Mouse (Mus musculus) E14TG2a.4 (cell line): Measurements from ENCODE around the gene C330007P06Rik.
A peak's percentile ranks its signal among the peaks of the same experiment; 100 is the strongest.
"Not testable (repeated sequence)": the region's sequence is repeated elsewhere in the genome, so short reads cannot be mapped to it uniquely, and the experiment has no call there.

Source experiments
- H3K27me3 ChIP-seq: 2 replicates; pipeline ENCODE4 v1.6.1; 2014; ENCODE audit warnings: low read length, control low read depth; ENCODE audit not compliant: insufficient read depth
- H3K36me3 ChIP-seq: 2 replicates; pipeline ENCODE4 v1.6.1; 2014; ENCODE audit warnings: low read length, control low read depth; ENCODE audit not compliant: insufficient read depth
- H3K4me1 ChIP-seq: replicated peaks from 2 replicates; pipeline ENCODE4 v1.6.1; 2014; ENCODE audit warnings: low read depth, low read length, control low read depth
- H3K4me3 ChIP-seq: replicated peaks from 2 replicates; pipeline ENCODE4 v1.5.1; 2014; ENCODE audit warnings: mild to moderate bottlenecking, low read length
- H3K9me3 ChIP-seq: 2 replicates; pipeline ENCODE4 v1.6.1; 2014; ENCODE audit warnings: low read length, control low read depth
- CTCF ChIP-seq: conservative IDR thresholded peaks from 2 replicates; pipeline ENCODE4 v1.5.1; 2014; ENCODE audit warnings: low read length
- NANOG ChIP-seq: IDR thresholded peaks from 2 replicates; pipeline ENCODE4 v1.6.1; 2014; ENCODE audit warnings: borderline replicate concordance, low read length, mixed read lengths
- POU5F1 ChIP-seq: IDR thresholded peaks from 2 replicates; pipeline ENCODE4 v1.6.1; 2014; ENCODE audit warnings: low read length, borderline replicate concordance

C330007P06Rik gene

GRCm38 (mm10) chrX:36811377-36811776 is 62.5 kb downstream of the C330007P06Rik start:
- Histone ChIP-seq H3K36me3 (peaks cover 4% of the 10 kb centered on the region; the same call in 1 of the 2 replicates), H3K9me3 (no peaks in the 10 kb centered on the region), H3K4me1 (peaks cover 68% of the 10 kb centered on the region), H3K4me3 (no peak overlapping the region), H3K27me3 (no peaks in the 10 kb centered on the region)
- no peak for TF ChIP-seq POU5F1
- peak; percentile 26; the same call in 1 of the 2 replicates for TF ChIP-seq CTCF

- no peaks in the 10 kb centered on the region for H3K9me3 ChIP-seq
- H3K4me3 ChIP-seq = peak overlapping the region; percentile 39; the same call in 1 of the 2 replicates
- no peaks in the 10 kb centered on the region for H3K27me3 ChIP-seq
- TF ChIP-seq POU5F1 (no peak), CTCF (no peak), NANOG (no peak)
- no peaks in the 10 kb centered on the region for H3K36me3 ChIP-seq
- peaks cover 71% of the 10 kb centered on the region for H3K4me1 ChIP-seq
Observed at GRCm38 (mm10) chrX:36808318-36808683, 65.6 kb downstream of the C330007P06Rik start.

- H3K36me3 ChIP-seq = no peaks in the 10 kb centered on the region
- no peaks in the 10 kb centered on the region for H3K27me3 ChIP-seq
- TF ChIP-seq POU5F1 (no peak), NANOG (no peak), CTCF (peak; percentile 50)
- no peaks in the 10 kb centered on the region for H3K9me3 ChIP-seq
- peaks cover 72% of the 10 kb centered on the region for H3K4me1 ChIP-seq
- peak overlapping the region; percentile 62 for H3K4me3 ChIP-seq
Observed at GRCm38 (mm10) chrX:36807360-36808317, 66.3 kb downstream of the C330007P06Rik start.

DNA sequence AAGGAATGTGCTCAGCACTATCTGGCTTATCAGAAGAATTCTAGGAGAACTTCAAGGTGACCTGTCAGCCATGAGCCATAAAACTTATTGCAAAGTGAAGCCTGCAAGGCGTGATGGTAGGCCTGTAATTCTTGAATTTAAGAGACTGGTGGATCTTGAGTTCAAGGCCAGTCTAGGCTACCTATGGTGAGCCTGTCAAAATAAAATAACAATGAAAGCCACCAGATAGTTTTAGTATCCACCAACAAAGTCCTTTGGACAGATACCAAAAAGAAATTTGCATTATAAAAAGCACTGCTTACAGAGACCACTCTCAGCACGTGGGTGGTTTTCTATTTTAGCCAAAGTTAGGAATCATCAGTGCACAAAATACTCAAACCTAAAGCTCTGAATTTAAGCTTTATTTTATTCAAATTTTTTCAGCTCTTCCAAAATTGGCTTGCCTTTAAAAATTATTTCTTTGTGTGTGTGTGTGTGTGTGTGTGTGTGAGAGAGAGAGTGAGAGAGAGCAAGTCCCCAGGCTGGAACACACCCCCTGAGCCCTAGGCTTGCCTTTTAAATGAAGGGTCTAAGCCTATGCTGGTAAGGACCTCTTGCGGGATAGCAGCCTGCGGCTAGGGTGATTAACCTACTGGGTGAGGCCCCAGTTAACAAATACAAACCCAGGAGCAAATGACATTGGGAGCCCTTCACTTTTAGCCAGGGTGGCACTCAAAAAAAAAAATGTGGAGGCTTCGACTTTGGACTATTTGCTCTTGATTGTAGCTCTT is 68.3 kb downstream of the C330007P06Rik start:
- Histone ChIP-seq H3K4me3 (0 out of 2 replicates have a peak overlapping the region, but pooled peaks have one; percentile 17), H3K9me3 (no peaks in the 10 kb centered on the region), H3K36me3 (no peaks in the 10 kb centered on the region), H3K4me1 (peaks cover 64% of the 10 kb centered on the region), H3K27me3 (no peaks in the 10 kb centered on the region)
- TF ChIP-seq CTCF = no peak
- peak; percentile 33; the same call in 1 of the 2 replicates for TF ChIP-seq POU5F1
- peak; percentile 51; the same call in 1 of the 2 replicates for TF ChIP-seq NANOG

DNA sequence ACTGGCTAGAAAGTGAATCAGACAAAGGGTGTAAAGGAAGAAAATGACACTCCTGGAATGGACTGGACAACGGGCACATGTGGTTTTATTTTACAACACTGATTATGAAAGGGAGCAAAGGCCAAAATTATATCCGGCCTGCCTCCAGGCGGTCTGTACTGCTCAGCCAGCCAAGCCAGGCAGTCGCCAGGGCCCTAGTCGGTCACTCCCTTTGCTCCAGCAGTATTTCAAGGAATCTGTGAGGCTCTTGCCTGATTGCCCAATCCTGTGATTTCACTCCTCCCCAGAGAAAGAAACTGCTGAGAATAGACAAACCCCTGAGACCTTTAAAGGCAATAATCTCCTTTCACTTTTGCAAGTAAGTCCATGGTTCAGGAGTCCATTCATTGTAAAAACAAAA is 69.7 kb downstream of the C330007P06Rik start:
- Histone ChIP-seq H3K4me1 (peaks cover 63% of the 10 kb centered on the region), H3K9me3 (no peaks in the 10 kb centered on the region), H3K27me3 (no peaks in the 10 kb centered on the region), H3K36me3 (peaks cover under 1% of the 10 kb centered on the region; the same call in 1 of the 2 replicates), H3K4me3 (no peak overlapping the region)
- TF ChIP-seq NANOG = no peak
- no peak for TF ChIP-seq CTCF

- Histone ChIP-seq H3K4me1 (peaks cover 60% of the 10 kb centered on the region), H3K4me3 (no peak overlapping the region), H3K36me3 (peaks cover 9% of the 10 kb centered on the region), H3K9me3 (no peaks in the 10 kb centered on the region), H3K27me3 (no peaks in the 10 kb centered on the region)
- TF ChIP-seq NANOG (no peak), POU5F1 (no peak), CTCF (no peak)
Observed at GRCm38 (mm10) chrX:36803189-36803588, 70.7 kb downstream of the C330007P06Rik start.

DNA sequence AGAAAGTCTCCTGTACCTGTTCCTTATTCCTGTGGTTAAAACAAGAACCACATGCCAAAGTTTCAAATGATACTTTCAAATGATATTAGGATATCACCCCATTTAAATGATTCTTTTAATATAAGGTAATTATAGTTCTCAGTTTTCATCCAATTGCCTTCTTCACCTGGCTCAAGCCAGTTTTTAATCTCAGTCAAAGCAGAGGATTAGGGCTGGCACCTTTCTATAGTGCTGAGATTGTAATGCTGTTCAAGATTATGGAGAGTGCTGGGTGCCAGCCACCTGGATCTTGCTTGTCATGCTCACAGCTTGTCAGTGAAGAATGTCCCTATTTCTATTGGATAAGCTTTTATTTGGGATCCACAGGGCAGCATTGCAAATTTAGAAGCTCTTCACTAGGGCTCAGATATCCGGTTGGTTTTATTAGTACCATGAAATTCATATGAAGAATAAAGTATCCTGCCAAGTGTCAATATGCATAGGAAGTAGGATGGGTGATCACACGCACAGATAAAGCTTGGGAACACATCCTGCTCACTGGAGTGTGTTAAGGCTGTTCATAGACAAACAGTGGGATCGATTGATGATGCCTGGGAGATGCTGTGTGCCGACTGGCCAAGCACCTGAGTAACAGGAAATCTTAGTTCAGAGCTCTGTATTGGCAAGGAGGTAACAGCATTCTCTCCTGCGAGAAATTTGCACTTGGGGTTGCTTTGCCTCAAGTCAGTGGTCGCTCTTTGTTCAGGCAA is 74.6 kb downstream of the C330007P06Rik start:
- TF ChIP-seq NANOG (no peak), POU5F1 (no peak), CTCF (no peak)
- H3K4me3 ChIP-seq = no peak overlapping the region
- no peaks in the 10 kb centered on the region for H3K27me3 ChIP-seq
- no peaks in the 10 kb centered on the region for H3K9me3 ChIP-seq
- peaks cover 50% of the 10 kb centered on the region for H3K4me1 ChIP-seq
- peaks cover 27% of the 10 kb centered on the region for H3K36me3 ChIP-seq

- H3K9me3 ChIP-seq, H3K27me3 ChIP-seq: not testable (repeated sequence)
- H3K4me1 ChIP-seq = peaks cover 35% of the 10 kb centered on the region
- H3K36me3 ChIP-seq = peaks cover 27% of the 10 kb centered on the region
- H3K4me3 ChIP-seq = peak overlapping the region; percentile 92
Observed at GRCm38 (mm10) chrX:36796734-36797133, 77.2 kb downstream of the C330007P06Rik start.
